Mouse (Mus musculus) induced T-regulatory cell, adult 2 months (primary cell): ENCODE results near the gene Plxnc1.

Experiments
- DNase-seq: peaks from one replicate; pipeline ENCODE4 v3.0.0-alpha.2; 2012; ENCODE audit warnings: low read depth

The Plxnc1 gene

DNA sequence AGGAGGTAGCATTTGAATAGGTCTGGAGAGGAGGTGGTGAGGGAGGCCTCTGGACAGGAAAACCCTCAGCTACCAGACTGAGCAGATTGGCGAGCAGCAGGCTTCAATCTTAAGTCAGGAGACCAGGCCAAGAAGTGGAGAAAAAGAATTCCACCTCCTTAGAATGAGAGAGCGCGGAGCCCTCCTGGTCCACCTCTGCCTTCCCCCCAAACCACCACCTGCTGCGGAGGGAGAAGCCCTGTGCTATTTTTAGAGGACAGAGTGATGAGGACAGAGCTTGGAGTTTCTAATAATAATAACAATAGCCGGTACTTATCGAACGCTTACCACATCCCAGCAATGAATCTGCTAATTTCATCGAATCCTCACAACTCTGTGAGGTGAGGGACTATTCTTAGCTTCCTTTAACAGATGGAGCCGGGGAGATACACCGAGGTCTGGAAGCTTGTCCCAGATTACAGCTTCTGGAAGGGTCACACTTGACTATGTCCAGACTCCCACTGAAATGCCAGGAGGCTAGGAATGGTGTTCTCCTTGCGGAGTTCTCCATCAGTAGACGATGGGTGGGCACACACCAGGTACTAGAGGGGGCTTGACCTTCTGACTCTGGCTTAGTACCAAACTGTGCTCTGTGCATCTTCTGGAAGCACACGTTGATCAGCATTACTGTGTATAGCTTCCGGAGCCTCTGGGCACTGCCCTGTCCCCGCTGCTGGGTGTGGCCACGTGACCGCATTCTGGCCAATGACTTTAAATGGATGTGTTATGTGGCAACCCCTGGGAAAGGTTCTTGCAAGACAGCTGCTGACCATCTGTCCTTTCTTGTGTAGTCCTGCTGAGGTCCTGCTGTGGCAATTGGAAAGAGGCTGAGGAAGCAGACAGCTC lies 125.6 kb downstream of the Plxnc1 start:
- no peak for DNase-seq

DNA sequence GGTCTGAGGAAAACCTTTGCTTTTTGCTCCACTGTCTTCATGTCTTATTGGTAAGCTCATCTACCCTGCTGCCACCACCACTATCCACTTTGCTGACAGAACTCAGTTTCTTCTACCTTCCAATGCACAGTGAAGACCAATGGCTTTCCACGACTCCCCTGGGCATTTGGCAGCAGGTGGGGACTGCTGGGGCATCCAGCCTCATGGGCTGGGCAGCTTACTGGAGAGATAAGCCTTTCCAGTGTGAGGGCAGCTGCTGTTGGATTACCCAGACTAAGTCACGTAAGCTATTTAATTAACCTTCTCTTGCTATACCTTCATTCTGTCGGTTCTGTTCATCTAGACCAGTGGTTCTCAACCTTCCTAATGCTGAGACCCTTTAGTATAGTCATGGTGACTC lies 126.5 kb downstream of the Plxnc1 start:
- DNase-seq: no peak

DNA sequence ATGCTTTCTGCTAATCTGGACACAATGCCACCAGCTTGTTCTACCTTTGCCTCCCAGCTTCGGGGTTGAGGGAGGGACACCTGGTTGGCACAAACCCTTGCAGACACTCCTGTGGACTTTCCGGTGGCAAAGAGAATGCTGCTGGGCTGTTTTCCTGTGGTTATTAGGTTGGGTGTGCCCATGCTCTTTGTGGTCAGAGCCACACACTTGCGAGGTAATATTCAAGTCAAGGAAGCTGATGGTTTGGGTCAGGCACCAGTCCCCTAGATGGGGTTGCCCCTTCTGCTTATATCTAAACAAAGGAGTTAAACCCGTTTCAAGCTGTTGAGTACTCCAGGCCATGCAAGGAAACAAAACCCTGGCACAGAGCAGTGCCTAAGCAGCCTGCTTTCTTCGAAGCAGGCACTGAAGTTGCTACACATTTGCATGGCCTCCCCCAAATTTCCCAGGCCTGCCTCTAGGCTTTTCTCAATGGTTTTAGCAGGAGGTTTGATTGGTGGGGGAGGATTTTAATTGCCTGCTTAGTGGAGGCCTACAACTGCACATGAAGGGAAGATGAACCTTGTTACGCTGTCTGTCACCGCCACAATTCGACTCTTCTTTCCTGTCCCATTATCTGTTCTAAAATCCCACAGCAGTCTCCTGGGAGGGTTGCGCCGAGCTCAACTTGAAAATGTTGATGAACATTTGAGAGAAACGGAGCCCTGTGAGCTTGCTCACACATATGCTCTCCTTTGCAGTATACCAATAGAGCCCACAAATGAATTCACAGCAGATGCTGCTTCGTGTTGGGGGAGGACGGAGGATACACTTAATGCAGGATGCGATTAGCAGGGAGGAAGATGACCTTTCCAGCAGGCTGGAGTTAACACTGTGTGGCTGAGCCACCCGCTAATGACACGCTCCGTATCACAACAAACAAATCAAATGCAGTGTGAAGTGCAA lies 132.5 kb downstream of the Plxnc1 start:
- DNase-seq: no peak

DNA sequence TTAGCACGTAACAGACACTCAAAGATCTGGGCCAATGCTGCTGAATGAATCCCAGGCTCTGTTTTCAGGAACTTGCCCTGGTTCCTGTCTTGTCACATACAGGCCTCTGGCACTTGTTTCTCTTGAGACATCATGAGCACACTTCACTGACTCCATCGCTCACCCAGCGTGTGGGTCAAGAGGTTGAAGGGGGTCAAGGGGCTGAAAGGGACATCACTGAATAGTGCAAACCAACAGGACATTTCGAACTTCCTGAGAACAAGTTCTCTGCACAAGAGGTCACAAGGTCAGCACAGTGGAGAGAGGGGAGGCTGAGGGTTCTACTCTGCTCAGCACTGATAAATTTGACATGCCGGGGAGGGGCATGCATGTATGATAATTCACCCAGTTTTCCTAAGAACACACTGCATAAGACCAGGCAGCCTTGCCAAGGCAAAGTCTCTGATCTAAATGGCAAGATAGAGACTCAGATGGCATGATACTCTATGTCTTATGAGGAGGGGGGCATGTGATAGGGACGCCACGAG lies 134.6 kb downstream of the Plxnc1 start:
- DNase-seq: no peak

DNA sequence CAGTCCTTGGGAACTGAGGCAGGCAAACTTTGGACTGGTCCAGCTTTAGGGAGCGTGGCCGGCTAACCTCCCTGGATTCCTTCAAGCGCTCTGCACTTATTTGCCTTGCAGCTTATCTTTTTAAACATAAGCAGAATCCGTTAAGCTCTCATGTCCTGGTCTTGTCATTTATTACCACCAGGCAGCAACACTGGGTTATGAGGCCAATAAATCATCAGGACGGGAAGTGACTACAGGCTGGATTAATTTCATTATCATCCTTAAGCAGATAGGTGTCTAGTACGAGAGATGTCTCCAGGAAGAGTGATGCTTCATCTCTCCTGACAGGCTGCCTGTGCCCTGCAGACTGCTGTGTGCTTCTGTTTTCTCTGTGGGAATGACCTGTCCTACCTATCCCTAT lies 136.4 kb downstream of the Plxnc1 start:
- DNase-seq: no peak

DNA sequence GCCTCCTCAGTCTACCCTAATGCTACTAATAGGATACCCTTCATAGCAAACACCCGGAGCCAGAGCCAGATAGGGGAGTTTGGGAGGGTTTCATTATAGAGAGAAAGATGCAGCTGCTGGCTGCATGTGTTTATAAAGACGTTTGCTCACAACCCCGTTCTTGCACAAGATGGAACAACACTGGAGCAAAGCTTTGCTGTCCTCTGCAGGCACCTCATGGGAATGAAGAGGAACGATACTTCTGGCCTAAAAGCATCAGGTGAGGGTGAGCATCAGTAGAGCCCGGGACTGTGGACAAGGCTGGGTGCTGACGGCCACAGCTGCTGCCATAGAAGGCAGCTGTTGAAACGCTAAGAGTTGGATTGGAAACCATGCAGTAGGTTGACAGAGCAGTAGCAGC lies 137.3 kb downstream of the Plxnc1 start:
- no peak for DNase-seq

DNA sequence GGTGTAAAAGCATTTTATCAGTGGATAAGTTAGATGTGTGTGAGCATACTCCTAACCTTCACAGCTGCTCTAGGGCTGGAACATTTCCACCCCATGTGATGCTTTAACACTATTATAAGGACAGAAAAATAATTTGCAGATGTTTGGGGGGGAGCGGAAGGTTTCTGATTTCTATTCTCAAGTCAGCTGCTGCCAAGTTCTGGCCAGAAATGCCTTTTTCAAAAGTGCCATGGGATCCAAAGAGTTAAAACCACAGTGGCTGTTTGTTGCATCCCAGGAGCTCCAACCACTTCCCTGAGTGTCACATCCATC lies 139.8 kb downstream of the Plxnc1 start:
- no peak for DNase-seq

DNA sequence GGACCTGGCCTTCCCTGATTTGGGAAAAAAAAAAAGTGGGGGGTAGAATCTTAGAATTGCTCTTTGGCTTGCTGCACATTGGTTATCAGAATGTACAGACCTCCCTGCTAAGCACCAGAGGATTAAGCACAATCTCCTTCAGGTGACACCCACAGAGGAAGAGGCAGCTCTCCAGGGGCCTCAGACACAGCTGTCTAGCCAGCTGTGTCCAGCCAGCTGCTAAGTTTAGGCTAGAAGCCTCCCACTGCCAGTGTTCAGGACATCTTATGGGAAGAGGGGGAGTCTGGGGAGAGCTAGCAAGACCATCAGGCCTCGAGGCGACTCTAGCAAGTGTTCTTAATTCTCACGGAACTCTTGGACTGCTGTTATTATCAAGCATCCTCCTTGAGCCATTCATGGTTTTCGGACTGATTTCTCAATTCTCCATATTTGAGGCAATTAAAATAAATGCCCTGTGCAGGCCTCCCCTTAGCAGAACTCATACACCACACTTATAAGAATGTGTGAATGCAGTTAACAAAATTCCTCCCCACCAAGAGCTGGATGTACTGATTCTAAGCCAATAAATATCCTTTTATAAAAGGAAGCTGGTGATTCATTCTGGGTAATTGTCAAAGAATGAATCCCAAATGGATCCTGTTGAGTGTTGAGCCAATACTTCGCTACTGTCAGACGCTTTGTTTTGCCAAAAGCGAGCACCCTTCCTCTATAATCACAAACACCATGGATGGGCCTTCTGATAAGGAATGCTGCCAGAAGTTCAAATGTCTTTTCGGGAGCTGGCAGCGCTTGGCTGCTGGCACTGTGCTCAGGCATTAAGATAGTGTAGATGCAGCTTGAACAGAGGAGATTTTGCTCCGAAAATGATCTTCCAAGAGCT lies 140.4 kb downstream of the Plxnc1 start:
- DNase-seq: no peak

DNA sequence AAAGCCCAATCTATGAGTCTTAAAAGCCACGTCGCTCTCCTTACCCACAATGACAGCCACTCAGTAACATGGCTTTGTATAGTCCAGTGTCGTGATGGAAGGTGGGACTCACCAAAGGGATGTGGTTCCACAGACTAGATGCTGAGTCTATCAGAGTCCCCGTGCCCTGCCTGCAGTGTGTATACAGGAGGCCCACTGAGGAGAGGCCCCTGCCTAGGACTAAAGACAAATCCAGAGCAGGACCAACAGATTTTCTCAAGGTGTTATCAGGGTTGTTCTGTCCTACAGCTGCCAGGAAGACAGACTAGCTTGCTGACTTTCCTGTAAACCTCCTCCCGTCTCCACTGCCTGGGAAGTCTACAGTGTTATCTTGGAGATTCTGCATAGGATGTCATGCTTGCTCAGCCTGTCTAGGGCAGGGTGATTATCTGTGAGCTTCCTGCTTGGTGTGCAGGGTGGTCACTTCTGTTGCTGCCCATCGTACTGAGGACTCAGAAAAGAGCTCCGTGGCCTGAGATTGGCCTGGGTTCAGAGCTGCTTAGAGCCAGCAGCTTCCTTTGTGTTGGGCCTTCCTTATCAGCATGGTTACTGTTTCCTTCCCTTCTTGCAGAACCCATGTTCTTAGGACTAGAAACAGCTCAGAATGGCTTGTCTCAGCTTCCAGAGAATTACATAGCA lies 143.8 kb downstream of the Plxnc1 start:
- no peak for DNase-seq

DNA sequence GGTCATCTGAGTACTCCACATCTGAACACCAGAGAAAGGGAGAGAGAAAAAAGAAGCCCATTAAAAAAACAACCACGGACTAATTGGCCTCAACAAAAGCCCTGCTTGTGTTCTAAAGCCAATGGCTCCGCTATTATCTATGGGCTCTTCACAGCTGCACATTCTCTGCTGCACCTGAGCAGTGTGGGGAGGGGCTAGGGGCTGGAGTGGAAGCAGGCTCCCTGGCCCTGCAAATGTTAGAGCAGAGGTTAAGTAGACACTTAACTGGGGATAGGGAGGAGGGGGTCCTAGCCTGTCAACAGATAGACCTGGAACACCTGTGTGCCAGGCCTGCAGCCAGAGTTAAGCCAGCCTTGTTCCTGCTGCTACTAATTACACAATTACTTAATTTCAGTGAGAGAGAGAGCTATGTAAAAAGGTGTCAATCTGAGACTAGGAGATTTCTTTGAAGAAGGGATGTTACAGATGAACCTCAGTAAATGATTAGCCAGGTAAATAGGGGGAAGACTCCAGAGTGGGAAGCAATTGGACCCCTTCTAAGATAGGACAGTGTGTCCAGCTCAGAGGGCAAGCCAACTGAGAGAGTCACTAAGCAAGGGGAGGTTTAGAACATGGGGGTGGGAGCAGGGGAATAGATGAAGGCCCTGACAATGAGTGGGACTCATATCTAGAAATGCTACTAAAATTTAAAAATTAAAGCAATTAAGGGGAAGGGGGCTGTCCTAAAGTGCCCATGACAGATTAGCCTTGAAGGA lies 145.0 kb downstream of the Plxnc1 start:
- no peak for DNase-seq

- no peak for DNase-seq
Observed at GRCm38 (mm10) chr10:94798128-94798527, 146.5 kb downstream of the Plxnc1 start.

DNA sequence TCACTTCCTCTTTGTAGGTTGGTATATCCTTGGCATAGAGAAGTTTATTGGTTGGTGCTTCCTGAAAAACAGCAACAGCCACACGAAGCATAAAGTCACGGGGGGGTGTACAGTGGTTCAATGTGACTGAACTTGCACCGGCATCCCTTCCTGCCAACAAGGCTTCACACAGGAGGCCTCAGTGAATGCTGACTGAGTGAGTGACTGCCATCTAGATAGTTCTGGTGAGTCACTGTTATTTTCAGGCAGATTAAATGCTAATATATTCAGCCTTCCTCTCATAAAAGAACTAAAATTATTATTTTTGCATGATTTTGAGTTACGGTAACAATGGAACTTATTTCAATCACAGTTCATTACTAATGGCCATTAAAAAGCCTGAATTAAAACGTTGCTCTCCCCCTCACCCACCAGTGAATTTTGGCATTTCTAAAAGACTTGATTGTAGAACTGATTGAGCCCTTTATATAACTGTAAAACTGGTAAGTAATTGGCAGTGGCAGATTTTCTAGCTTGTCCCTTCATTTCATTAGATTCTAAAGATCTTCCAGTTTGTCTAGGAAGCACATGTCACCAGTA lies 149.9 kb downstream of the Plxnc1 start:
- no peak for DNase-seq

- no peak for DNase-seq
Observed at GRCm38 (mm10) chr10:94793914-94794313, 150.7 kb downstream of the Plxnc1 start.

DNA sequence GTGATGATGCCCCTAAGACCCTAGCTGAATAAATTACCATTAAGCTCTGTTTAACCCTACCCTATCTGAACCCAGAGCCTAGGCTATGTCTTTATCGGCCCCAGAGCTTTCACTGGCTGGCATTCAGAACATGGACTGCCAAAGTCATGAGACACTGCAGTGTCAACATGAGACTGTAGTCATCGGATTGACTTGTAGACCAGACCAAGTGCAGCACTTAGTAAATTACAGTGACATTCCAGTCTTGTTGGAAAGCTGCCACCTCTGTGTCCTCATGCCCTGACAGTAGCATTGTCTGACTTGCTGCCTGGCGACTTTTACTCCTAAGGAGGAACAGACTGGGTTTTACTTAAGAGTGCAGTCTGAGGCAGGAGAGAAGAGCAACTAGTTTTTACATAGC lies 155.4 kb downstream of the Plxnc1 start:
- DNase-seq: no peak

GRCm38 (mm10) chr10:94780618-94781262 lies 163.9 kb downstream of the Plxnc1 start:
- DNase-seq: no peak

GRCm38 (mm10) chr10:94779319-94779718 lies 165.3 kb downstream of the Plxnc1 start:
- no peak for DNase-seq

- no peak for DNase-seq
Observed at GRCm38 (mm10) chr10:94777576-94777975, 167.1 kb downstream of the Plxnc1 start.

DNA sequence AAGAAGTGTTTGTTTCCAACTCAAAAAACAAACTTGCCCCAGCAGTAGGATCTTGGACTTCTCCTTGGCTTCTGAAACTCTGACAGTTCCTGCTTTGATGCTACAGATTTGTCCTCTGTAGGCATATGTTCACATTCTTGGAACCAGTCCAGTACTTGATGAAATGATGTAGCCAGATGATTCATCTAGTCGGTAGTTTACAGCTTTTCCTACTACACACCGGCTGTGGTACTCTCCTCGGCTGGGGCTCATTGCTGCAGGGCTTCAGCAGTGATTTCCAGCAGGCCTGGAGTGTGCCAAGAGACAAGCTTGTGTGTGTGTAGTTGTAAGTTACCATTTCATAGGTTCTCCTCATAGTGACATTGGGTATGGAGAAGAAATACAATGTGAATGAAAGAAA lies 173.1 kb downstream of the Plxnc1 start:
- DNase-seq: no peak

DNA sequence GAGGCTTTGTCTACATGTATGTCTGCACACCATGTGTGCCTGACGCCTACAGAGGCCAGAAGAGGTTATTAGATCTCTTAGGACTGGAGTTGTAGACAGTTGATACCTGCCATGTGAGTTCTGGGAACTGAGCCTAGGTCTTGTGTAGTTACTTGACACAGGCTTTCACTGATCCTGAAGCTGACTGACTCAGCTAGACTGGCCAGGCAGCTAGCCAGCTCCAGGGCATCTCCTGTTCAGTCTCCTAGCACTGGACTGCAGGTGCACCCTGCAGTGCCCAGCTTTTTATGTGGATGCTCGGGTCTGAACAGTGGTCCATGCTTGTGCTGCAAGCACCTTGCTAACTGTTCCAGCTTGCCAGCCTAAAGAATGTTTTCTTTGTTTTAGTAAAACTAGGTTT lies 197.6 kb downstream of the Plxnc1 start:
- no peak for DNase-seq

GRCm38 (mm10) chr10:94741459-94741858 lies 203.2 kb downstream of the Plxnc1 start:
- no peak for DNase-seq
